Mouse (Mus musculus): ENCODE results near the gene Fxr2. TPM values are rescaled to one million over a fixed set of nuclear protein-coding genes. Genes with fewer than 3 reads are reported as not detected.
A peak's percentile ranks its signal among the peaks of the same experiment; 100 is the strongest.
"Not testable (repeated sequence)": the region's sequence is repeated elsewhere in the genome, so short reads cannot be mapped to it uniquely, and the experiment has no call there.

Gene Fxr2
- polyA plus RNA-seq, 1 experiment from 2014 or later, result 27.1 TPM

DNA sequence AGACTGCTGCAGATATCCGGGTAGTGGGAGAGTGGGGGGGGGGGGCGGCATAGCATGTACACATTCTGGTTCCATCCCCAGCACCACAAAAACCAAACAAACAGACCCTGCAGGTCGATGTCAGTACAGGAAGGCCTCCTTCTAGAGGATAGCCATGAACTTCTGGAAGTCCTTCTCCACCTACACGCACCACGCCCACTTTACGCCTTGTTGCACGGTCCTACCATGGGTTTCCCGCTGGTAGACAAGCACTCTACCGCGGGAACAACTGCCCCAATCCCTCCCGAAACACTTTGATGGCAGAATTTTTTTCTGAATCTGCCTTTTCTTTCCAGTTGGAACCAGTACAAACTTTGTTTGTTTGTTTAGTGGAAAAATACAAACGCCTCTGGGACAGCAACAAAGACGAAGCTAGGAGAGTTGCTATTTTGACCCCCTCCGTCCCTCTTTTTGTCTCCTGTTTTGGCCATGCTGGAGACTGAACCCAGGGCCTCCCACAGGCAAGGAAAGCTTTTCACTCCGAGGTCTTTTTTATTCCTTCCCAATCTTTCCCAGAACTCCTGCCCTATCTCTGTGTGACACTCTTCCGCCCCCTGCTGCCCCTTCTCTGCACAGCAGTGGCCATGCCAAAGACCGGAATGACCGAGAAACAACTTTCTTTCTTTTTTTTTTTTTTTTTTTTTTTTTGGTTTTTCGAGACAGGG, 19.1 kb upstream of the Fxr2 start:
- 14% methylated on average over 19 of the region's 19 CpGs for WGBS
- no peak overlapping the region for H3K27ac ChIP-seq
- no peak overlapping the region for H3K9ac ChIP-seq

DNA sequence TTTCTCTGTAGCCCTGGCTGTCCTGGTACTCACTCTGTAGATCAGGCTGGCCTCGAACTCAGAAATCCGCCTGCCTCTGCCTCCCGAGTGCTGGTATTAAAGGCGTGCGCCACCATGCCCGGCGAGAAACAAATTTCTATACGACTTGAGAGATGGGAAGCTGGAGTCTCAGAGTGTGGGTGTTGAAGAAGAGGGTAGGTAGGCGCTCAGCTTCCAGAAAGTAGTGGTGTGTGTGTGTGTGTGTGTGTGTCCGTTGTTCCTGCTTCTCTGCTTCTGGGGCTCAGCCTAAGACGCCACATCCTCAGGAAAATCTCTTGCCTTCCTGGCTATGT, 18.6 kb upstream of the Fxr2 start:
- H3K27me3 ChIP-seq; H3K27ac ChIP-seq; ATAC-seq (ENCODE audit: insufficient number of reproducible peaks, low FRiP score, low TSS enrichment, low read depth); H3K36me3 ChIP-seq; H3K9ac ChIP-seq; H3K9me3 ChIP-seq; H3K4me3 ChIP-seq; H3K4me1 ChIP-seq; H3K4me2 ChIP-seq: not testable (repeated sequence)
- 51% methylated on average over 11 of the region's 11 CpGs for WGBS

More for the DNA sequence above, 19.1 kb upstream of the Fxr2 start:
- ATAC-seq (ENCODE audit: insufficient number of reproducible peaks, low FRiP score, low TSS enrichment, low read depth), result no peak
- Histone ChIP-seq H3K4me3 (no peak overlapping the region), H3K4me1 (peaks cover 5% of the 10 kb centered on the region; the same call in 1 of the 2 replicates), H3K27me3 (0 out of 2 replicates have a peak, but pooled peaks cover 7% of the 10 kb centered on the region), H3K36me3 (no peaks in the 10 kb centered on the region), H3K9me3 (no peaks in the 10 kb centered on the region), H3K4me2 (peak overlapping the region; percentile 6; the same call in 1 of the 2 replicates)

DNA sequence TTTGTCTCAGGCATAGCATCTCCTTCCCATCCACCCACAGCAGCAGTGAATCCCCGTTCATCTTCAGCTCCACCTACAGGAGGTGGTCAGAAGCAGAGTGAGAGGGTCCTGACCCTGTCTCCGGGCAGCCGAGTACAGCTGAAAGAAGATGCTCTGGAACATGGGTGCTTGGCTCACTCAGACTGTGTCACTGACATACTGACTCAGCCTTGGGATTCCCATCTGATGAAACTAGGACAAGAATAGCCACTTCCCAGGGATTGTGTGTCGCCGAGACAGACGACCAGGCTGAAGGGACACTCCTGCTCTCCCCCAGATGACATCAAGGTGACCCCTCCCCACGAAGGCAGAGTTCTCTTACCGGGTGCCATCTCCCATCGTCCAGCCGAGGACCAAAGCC, 16.0 kb upstream of the Fxr2 start:
- no peak overlapping the region for H3K4me3 ChIP-seq
- H3K4me2 ChIP-seq, result no peak overlapping the region
- ATAC-seq (ENCODE audit: insufficient number of reproducible peaks, low FRiP score, low TSS enrichment, low read depth), result no peak
- no peaks in the 10 kb centered on the region for H3K36me3 ChIP-seq
- WGBS, result 53% methylated on average over 10 of the region's 10 CpGs
- H3K9ac ChIP-seq, result no peak overlapping the region
- H3K4me1 ChIP-seq, result peaks cover 5% of the 10 kb centered on the region; the same call in 1 of the 2 replicates
- H3K27ac ChIP-seq, result no peak overlapping the region
- no peaks in the 10 kb centered on the region for H3K9me3 ChIP-seq
- H3K27me3 ChIP-seq, result 0 out of 2 replicates have a peak, but pooled peaks cover 7% of the 10 kb centered on the region

DNA sequence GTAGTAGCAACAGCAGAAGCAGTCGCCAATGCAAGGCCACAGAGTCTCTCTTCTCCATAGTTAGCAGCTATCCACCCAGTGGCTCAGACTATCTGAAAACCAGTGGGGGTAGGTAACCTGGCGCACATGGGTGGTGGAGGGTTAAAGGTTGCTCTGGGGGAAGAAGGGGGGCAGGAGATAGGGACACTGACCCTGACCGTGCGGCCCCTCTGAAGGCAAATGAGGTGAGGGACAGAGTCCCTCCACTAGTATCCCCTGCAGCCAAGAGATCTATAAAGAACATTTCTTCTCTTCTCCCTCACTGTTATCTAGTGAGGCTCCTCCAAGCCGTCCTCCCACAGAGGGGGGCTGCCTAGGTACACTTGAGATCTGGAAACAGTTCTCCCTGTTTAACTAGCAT, 15.0 kb upstream of the Fxr2 start, which contains the start of gene Shbg:
Gene Shbg, minus strand, starts transcription at position 101 of the 400 bp plus-strand sequence.
- 0 out of 2 replicates have a peak, but pooled peaks cover 7% of the 10 kb centered on the region for H3K27me3 ChIP-seq
- H3K4me1 ChIP-seq, result peaks cover 11% of the 10 kb centered on the region
- H3K9me3 ChIP-seq, result no peaks in the 10 kb centered on the region
- H3K4me3 ChIP-seq, result no peak within 1 kb of the TSS
- no peak within 1 kb of the TSS for H3K27ac ChIP-seq
- no peak for ATAC-seq (ENCODE audit: insufficient number of reproducible peaks, low FRiP score, low TSS enrichment, low read depth)
- H3K36me3 ChIP-seq, result no peaks in the 10 kb centered on the region
- no peak within 1 kb of the TSS for H3K4me2 ChIP-seq
- no peak within 1 kb of the TSS for H3K9ac ChIP-seq
- 69% methylated on average over 5 of the region's 5 CpGs for WGBS

DNA sequence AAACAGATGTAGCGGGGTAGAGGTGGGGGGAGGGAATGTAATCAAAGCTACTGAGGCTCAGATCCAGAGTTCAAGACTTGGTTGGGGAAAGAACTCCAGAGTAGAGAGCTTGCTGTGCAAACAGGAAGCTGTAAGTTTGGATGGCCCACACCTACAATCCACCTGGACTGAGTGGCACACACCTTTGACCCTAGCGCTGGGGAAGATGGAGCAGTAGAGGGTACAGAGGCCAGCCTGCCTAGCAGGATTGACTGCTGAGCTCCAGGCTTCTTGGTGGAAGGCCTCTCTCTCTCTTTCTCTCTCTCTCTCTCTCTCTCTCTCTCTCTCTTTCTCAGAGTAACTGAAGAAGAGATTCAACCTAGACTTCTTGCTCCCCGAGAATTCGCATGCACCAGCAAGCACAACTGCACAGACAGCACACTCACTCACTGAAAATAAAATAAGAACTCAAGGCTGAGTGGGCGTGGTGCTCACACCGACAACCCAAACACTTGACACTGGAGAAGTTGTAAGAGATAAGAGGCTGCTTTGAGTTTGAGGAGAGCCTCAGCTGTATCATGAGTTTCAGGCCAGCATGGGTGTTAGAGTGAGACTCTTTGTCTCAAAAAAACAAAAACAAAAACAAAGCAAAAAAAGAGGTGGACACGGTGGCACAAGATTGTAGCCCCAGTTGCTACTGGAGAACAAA, 12.3 kb upstream of the Fxr2 start:
- Histone ChIP-seq H3K36me3 (no peaks in the 10 kb centered on the region), H3K4me2 (no peak overlapping the region), H3K9ac (no peak overlapping the region), H3K27me3 (0 out of 2 replicates have a peak, but pooled peaks cover 7% of the 10 kb centered on the region), H3K27ac (no peak overlapping the region), H3K4me1 (peaks cover 8% of the 10 kb centered on the region), H3K4me3 (no peak overlapping the region), H3K9me3 (no peaks in the 10 kb centered on the region)
- ATAC-seq (ENCODE audit: insufficient number of reproducible peaks, low FRiP score, low TSS enrichment, low read depth), result no peak
- 79% methylated on average over 7 of the region's 7 CpGs for WGBS

DNA sequence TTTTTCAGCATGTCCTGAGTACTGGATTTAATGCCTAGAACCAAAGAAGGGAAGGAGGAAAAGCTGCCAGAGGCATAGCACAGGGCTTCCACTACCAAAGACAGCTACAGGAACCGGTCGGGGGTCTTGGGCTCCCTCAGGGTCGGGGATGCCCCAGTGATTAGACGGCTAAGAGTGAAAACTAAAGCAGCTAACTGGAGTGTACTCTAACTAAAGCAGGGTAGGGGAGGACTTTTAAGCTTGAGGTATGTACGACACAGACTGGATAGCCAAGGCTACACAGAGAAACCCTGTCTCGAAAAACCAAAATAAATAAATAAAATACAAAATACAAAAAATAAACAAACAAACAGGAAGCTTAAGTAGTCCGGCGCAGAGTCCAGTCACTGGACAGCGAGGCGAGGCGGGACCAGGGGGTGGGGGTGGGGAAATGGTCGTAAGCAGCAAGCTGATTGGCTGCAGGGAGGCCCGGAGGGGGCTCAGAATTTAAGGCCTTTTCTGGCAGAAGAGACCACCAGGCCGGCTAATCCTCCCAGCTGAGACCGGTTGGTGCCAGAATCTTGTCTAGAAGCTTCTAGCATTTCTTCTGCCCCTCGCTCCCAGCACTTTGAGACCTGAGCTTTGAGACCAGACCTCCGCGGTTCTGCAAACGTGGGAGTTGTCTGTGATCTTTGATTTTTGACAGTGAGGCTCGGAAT, 11.1 kb upstream of the Fxr2 start, which contains the start of gene Sat2:
Gene Sat2, plus strand, starts transcription at position 454 of the 698 bp plus-strand sequence.
- H3K4me1 ChIP-seq, result peaks cover 8% of the 10 kb centered on the region
- ATAC-seq (ENCODE audit: insufficient number of reproducible peaks, low FRiP score, low TSS enrichment, low read depth), result peak; percentile 64
- 2% methylated on average over 20 of the region's 20 CpGs for WGBS

GRCm38 (mm10) chr11:69622406-69622805, 10.4 kb upstream of the Fxr2 start:
- Histone ChIP-seq H3K4me3 (peak overlapping the region; percentile 49), H3K4me2 (peak overlapping the region; percentile 74), H3K9ac (peak overlapping the region; percentile 43), H3K36me3 (no peaks in the 10 kb centered on the region), H3K4me1 (peaks cover 8% of the 10 kb centered on the region), H3K27me3 (no peaks in the 10 kb centered on the region), H3K27ac (peak overlapping the region; percentile 55; the same call in 1 of the 2 replicates), H3K9me3 (no peaks in the 10 kb centered on the region)
- no peak for ATAC-seq (ENCODE audit: insufficient number of reproducible peaks, low FRiP score, low TSS enrichment, low read depth)
- WGBS, result 17% methylated on average over 6 of the region's 6 CpGs

More for the DNA sequence above, 11.1 kb upstream of the Fxr2 start, which contains the start of gene Sat2:
- Histone ChIP-seq H3K9ac (peak within 1 kb of the TSS; percentile 43), H3K27me3 (0 out of 2 replicates have a peak, but pooled peaks cover 5% of the 10 kb centered on the region), H3K4me3 (peak within 1 kb of the TSS; percentile 49), H3K9me3 (no peaks in the 10 kb centered on the region), H3K27ac (peak within 1 kb of the TSS; percentile 55), H3K4me2 (peak within 1 kb of the TSS; percentile 74), H3K36me3 (no peaks in the 10 kb centered on the region)

DNA sequence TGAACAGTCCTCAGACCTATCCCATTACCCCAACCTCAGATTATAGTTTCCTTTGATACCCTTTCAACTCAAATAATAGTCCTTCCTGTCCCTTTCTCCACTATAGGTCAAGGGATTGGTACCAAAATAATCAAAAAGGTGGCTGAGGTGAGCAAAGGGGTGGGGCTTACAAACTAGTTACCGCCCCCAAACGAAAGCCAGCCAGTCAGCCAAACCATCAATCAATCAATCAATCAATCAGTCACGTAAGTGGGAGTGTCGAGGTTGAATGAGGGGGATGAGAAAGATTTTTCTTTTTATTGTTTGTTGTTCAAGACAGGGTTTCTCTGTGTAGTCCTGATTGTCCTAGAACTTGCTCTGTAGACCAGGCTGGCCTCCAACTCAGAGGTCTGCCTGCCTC, 9.8 kb upstream of the Fxr2 start:
- H3K4me2 ChIP-seq, result peak overlapping the region; percentile 74; the same call in 1 of the 2 replicates
- peaks cover 8% of the 10 kb centered on the region for H3K4me1 ChIP-seq
- peak overlapping the region; percentile 49 for H3K4me3 ChIP-seq
- WGBS, result 62% methylated on average over 4 of the region's 4 CpGs
- no peaks in the 10 kb centered on the region for H3K36me3 ChIP-seq
- ATAC-seq (ENCODE audit: insufficient number of reproducible peaks, low FRiP score, low TSS enrichment, low read depth), result no peak
- H3K27me3 ChIP-seq, result no peaks in the 10 kb centered on the region
- no peak overlapping the region for H3K27ac ChIP-seq
- H3K9ac ChIP-seq, result peak overlapping the region; percentile 43; the same call in 1 of the 2 replicates
- no peaks in the 10 kb centered on the region for H3K9me3 ChIP-seq

DNA sequence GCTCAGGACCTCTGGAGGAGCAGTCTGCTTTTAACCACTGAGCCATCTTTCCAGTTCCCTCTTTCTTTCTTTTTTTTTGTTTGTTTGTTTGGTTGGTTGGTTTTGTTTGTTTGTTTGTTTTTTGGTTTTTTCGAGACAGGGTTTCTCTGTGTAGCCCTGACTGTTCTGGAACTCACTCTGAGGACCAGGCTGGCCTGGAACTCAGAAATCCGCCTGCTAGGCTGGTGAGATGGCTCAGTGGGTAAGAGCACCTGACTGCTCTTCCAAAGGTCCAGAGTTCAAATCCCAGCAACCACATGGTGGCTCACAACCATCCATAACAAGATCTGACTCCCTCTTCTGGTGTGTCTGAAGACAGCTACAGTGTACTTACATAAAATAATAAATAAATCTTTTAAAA, 8.5 kb upstream of the Fxr2 start:
- H3K27ac ChIP-seq; H3K4me1 ChIP-seq; H3K9ac ChIP-seq; H3K36me3 ChIP-seq; H3K9me3 ChIP-seq; H3K4me3 ChIP-seq; H3K27me3 ChIP-seq; H3K4me2 ChIP-seq; ATAC-seq (ENCODE audit: insufficient number of reproducible peaks, low FRiP score, low TSS enrichment, low read depth): not testable (repeated sequence)
- WGBS, result 90% methylated on average over 2 of the region's 2 CpGs

DNA sequence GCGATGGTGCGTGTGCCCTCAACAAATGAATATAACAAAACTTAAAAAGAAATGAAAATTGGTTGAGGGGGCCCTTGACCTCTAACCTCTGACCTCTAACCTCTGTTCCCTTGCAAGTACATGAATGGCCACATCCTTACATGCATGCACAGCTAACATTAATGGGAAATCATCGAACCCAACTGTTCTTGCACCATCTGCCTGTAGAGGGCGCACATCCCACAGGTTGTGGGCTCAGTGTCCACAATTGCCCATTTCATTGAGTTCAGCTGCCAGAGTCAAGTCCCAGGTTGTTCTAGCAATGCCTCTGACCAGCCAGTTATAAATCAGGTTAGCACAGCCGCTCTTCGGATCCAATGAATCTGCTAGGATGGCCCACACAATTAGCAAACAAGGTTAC, 4.5 kb upstream of the Fxr2 start:
- Histone ChIP-seq H3K27me3 (no peaks in the 10 kb centered on the region), H3K27ac (no peak overlapping the region), H3K9ac (no peak overlapping the region), H3K4me2 (no peak overlapping the region), H3K4me3 (no peak overlapping the region), H3K4me1 (no peaks in the 10 kb centered on the region), H3K9me3 (no peaks in the 10 kb centered on the region), H3K36me3 (no peaks in the 10 kb centered on the region)
- WGBS, result 35% methylated on average over 6 of the region's 6 CpGs
- no peak for ATAC-seq (ENCODE audit: insufficient number of reproducible peaks, low FRiP score, low TSS enrichment, low read depth)

DNA sequence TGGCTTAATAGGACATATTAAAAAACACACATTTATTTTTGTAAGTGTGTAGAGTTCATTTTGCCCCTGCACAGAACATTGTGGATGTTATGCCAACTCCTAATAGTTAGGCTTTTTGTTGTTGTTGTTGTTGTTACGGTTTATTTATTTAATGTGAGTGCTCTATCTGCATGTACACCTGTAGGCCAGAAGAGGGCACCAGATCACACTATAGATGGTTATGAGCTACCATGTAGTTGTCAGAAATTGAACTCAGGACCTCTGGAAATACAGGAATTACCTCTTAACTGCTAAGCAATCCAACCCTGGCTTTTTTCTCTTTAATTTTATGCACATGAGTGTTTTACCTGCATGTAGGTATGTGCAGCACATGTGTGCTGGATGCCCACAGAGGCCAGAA, 3.0 kb upstream of the Fxr2 start:
- H3K27ac ChIP-seq, result no peak overlapping the region
- no peak overlapping the region for H3K4me3 ChIP-seq
- no peaks in the 10 kb centered on the region for H3K36me3 ChIP-seq
- no peaks in the 10 kb centered on the region for H3K9me3 ChIP-seq
- 50% methylated on average over 1 of the region's 1 CpGs for WGBS
- no peak overlapping the region for H3K9ac ChIP-seq
- H3K4me2 ChIP-seq, result no peak overlapping the region
- ATAC-seq (ENCODE audit: insufficient number of reproducible peaks, low FRiP score, low TSS enrichment, low read depth), result no peak
- no peaks in the 10 kb centered on the region for H3K27me3 ChIP-seq
- H3K4me1 ChIP-seq, result peaks cover 11% of the 10 kb centered on the region; the same call in 1 of the 2 replicates
